Mouse (Mus musculus): Measurements from ENCODE around the gene Hist1h2ai. TPM values are rescaled to one million over a fixed set of nuclear protein-coding genes. Genes with fewer than 3 reads are reported as not detected.

Hist1h2ai gene
- polyA plus RNA-seq, 1 experiment from 2014 or later, result 3.5 TPM

- Histone ChIP-seq H3K9me3 (replicated peaks; ENCODE audit: control insufficient read depth, low read length, poor library complexity, severe bottlenecking) (no peaks in the 10 kb centered on the region), H3K27me3 (ENCODE audit: control insufficient read depth, insufficient read depth, low read depth, low read length) (no peaks in the 10 kb centered on the region), H3K4me2 (ENCODE audit: low read length) (no peak overlapping the region), H3K4me1 (ENCODE audit: control insufficient read depth, insufficient read depth, low read length) (peaks cover 12% of the 10 kb centered on the region), H3K36me3 (ENCODE audit: control insufficient read depth, insufficient read depth, low read length) (no peaks in the 10 kb centered on the region), H3K4me3 (ENCODE audit: low read depth, low read length) (no peak overlapping the region), H3K27ac (ENCODE audit: low read length) (no peak overlapping the region), H3K9ac (ENCODE audit: low read depth, low read length) (no peak overlapping the region)
- WGBS, result 71% methylated on average over 1 of the region's 1 CpGs
- ATAC-seq, result no peak
Observed at GRCm38 (mm10) chr13:21755707-21756106, 39.5 kb downstream of the Hist1h2ai start.

Small RNAs within 50 kb of the gene (microRNA-seq; reads per million reads assigned to microRNA genes)
- gene Gm44357, result not detected
- gene Gm44367, result not detected
- not detected for gene Gm44454

Other genes with a start within 250 kb of the Hist1h2ai start
- 3.8 and 4.5 TPM in 2 replicates for gene Nkapl, start 247.9 kb upstream of the Hist1h2ai start, polyA plus RNA-seq (2015; fragmentation: Nextera tagmentation; extraction: Ambion mirVana)
- 12.0 and 13.2 TPM in 2 replicates for gene Zkscan4, start 237.5 kb upstream of the Hist1h2ai start, polyA plus RNA-seq (2015; fragmentation: Nextera tagmentation; extraction: Ambion mirVana)
- not detected in 2 replicates for gene Gm10065, start 237.0 kb upstream of the Hist1h2ai start, polyA plus RNA-seq (2015; fragmentation: Nextera tagmentation; extraction: Ambion mirVana)
- gene AK157302, start 221.2 kb upstream of the Hist1h2ai start, polyA plus RNA-seq (2015; fragmentation: Nextera tagmentation; extraction: Ambion mirVana), result 0.43 and 0.56 TPM in 2 replicates
- gene Gm11273, start 215.0 kb upstream of the Hist1h2ai start, polyA plus RNA-seq (2015; fragmentation: Nextera tagmentation; extraction: Ambion mirVana), result 4.3 and 7.3 TPM in 2 replicates
- gene Zkscan8, start 185.3 kb upstream of the Hist1h2ai start, polyA plus RNA-seq (2015; fragmentation: Nextera tagmentation; extraction: Ambion mirVana), result 4.1 and 4.3 TPM in 2 replicates
- gene Olfr1366, start 173.6 kb upstream of the Hist1h2ai start, polyA plus RNA-seq (2015; fragmentation: Nextera tagmentation; extraction: Ambion mirVana), result 0.09 and 0.15 TPM in 2 replicates
- not detected in 2 replicates for gene Olfr1535, start 156.5 kb upstream of the Hist1h2ai start, polyA plus RNA-seq (2015; fragmentation: Nextera tagmentation; extraction: Ambion mirVana)
- gene Olfr1364, start 134.7 kb upstream of the Hist1h2ai start, polyA plus RNA-seq (2015; fragmentation: Nextera tagmentation; extraction: Ambion mirVana), result not detected in 2 replicates
- not detected in 2 replicates for gene Olfr1362, start 102.4 kb upstream of the Hist1h2ai start, polyA plus RNA-seq (2015; fragmentation: Nextera tagmentation; extraction: Ambion mirVana)
- gene Olfr11, start 73.9 kb upstream of the Hist1h2ai start, polyA plus RNA-seq (2015; fragmentation: Nextera tagmentation; extraction: Ambion mirVana), result 0.07 TPM in 1 of 2 replicates, not detected in the other
- not detected in 2 replicates for gene Olfr1361, start 53.0 kb upstream of the Hist1h2ai start, polyA plus RNA-seq (2015; fragmentation: Nextera tagmentation; extraction: Ambion mirVana)
- not detected in 2 replicates for gene Olfr1360, start 39.0 kb upstream of the Hist1h2ai start, polyA plus RNA-seq (2015; fragmentation: Nextera tagmentation; extraction: Ambion mirVana)
- not detected in 2 replicates for gene Olfr1359, start 18.3 kb upstream of the Hist1h2ai start, polyA plus RNA-seq (2015; fragmentation: Nextera tagmentation; extraction: Ambion mirVana)
- gene Hist1h2bl, start 279 bp upstream of the Hist1h2ai start, polyA plus RNA-seq (2015; fragmentation: Nextera tagmentation; extraction: Ambion mirVana), result not detected in 2 replicates
- gene Hist1h3h, start 1.2 kb downstream of the Hist1h2ai start, polyA plus RNA-seq (2015; fragmentation: Nextera tagmentation; extraction: Ambion mirVana), result 3.4 TPM in 1 of 2 replicates, not detected in the other
- 1.2 and 1.4 TPM in 2 replicates for gene Hist1h2bm, start 5.6 kb downstream of the Hist1h2ai start, polyA plus RNA-seq (2015; fragmentation: Nextera tagmentation; extraction: Ambion mirVana)
- 0.40 and 0.80 TPM in 2 replicates for gene Hist1h4j, start 18.6 kb downstream of the Hist1h2ai start, polyA plus RNA-seq (2015; fragmentation: Nextera tagmentation; extraction: Ambion mirVana)
- 2.7 TPM in 1 of 2 replicates, not detected in the other for gene Hist1h4k, start 34.1 kb downstream of the Hist1h2ai start, polyA plus RNA-seq (2015; fragmentation: Nextera tagmentation; extraction: Ambion mirVana)
- 4.9 and 5.7 TPM in 2 replicates for gene Hist1h2ak, start 37.4 kb downstream of the Hist1h2ai start, polyA plus RNA-seq (2015; fragmentation: Nextera tagmentation; extraction: Ambion mirVana)
- gene Hist1h2bn, start 37.7 kb downstream of the Hist1h2ai start, polyA plus RNA-seq (2015; fragmentation: Nextera tagmentation; extraction: Ambion mirVana), result 1.1 TPM in 1 of 2 replicates, not detected in the other
- 0.69 and 2.4 TPM in 2 replicates for gene Hist1h1b, start 64.2 kb downstream of the Hist1h2ai start, polyA plus RNA-seq (2015; fragmentation: Nextera tagmentation; extraction: Ambion mirVana)
- 13.1 and 17.6 TPM in 2 replicates for gene Hist1h3i, start 66.9 kb downstream of the Hist1h2ai start, polyA plus RNA-seq (2015; fragmentation: Nextera tagmentation; extraction: Ambion mirVana)
- not detected in 2 replicates for gene Hist1h2an, start 70.8 kb downstream of the Hist1h2ai start, polyA plus RNA-seq (2015; fragmentation: Nextera tagmentation; extraction: Ambion mirVana)
- 0.72 TPM in 1 of 2 replicates, not detected in the other for gene Hist1h2bp, start 71.0 kb downstream of the Hist1h2ai start, polyA plus RNA-seq (2015; fragmentation: Nextera tagmentation; extraction: Ambion mirVana)
- gene Hist1h2bq, start 93.8 kb downstream of the Hist1h2ai start, polyA plus RNA-seq (2015; fragmentation: Nextera tagmentation; extraction: Ambion mirVana), result 3.4 and 3.5 TPM in 2 replicates
- not detected in 2 replicates for gene Hist1h2ao, start 94.0 kb downstream of the Hist1h2ai start, polyA plus RNA-seq (2015; fragmentation: Nextera tagmentation; extraction: Ambion mirVana)
- gene Hist1h4m, start 95.3 kb downstream of the Hist1h2ai start, polyA plus RNA-seq (2015; fragmentation: Nextera tagmentation; extraction: Ambion mirVana), result 3.7 TPM in 1 of 2 replicates, not detected in the other
- gene Hist1h4n, start 115.8 kb downstream of the Hist1h2ai start, polyA plus RNA-seq (2015; fragmentation: Nextera tagmentation; extraction: Ambion mirVana), result 2.6 and 2.8 TPM in 2 replicates
- 276 and 359 TPM in 2 replicates for gene Hist1h2ap, start 117.1 kb downstream of the Hist1h2ai start, polyA plus RNA-seq (2015; fragmentation: Nextera tagmentation; extraction: Ambion mirVana)
- 2.9 and 3.5 TPM in 2 replicates for gene Hist1h2br, start 117.3 kb downstream of the Hist1h2ai start, polyA plus RNA-seq (2015; fragmentation: Nextera tagmentation; extraction: Ambion mirVana)
- 12.0 and 13.7 TPM in 2 replicates for gene Zfp184, start 228.7 kb downstream of the Hist1h2ai start, polyA plus RNA-seq (2015; fragmentation: Nextera tagmentation; extraction: Ambion mirVana)

All from midbrain, embryonic 16.5 days (tissue).